17 mouse cellular contexts compared by ENCODE assay signal in the genomic region with DNA sequence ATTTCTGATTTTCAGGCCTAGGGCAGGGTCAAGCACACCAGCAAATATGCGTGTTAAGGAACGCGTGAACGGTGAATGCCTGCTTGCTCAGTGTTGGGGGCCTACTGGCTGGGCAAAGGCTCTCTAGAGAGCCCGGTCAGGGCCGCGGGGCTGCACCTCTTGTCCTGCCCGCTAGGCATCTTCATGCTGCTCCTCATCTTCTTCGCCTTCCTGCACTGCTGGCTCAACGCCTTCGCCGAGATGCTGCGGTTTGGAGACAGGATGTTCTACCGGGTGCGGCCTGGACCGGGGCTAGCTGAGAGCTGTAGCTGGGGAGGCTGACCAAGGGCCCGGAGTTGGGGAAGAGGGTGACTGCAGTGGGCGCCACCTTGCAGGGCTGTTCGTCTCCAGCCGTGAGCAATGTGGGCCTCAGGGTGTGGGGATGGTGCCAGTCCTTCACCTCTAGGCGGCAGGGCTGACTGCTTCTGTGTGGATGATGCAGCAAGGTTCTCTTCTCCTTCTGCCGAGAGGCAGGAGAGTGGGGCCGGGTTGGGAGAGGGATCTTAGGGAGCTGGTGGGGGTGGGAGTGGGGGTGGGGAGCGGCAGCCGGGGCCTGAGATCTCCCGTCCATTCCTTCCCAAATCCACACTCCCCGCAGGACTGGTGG. TPM values are rescaled to one million over a fixed set of nuclear protein-coding genes. Genes with fewer than 3 reads are reported as not detected.
DNase-seq lines count a peak whose midpoint lies in the region; ATAC-seq lines count a peak whose summit lies in the region.
"Had no signal": no experiment of that assay in that cellular context is flagged by ENCODE, and none has a peak within 500 bp of the region (broad histone marks: within the 10 kb centered on the region; RNA-seq: fewer than 3 reads in every experiment).

No protein-coding gene starts in this region.

- ATAC-seq in CD4-positive, CD25-positive, alpha-beta regulatory T cell, adult 4 months = no peak
- 0 out of 2 replicates have a peak, but pooled peaks have one; percentile 12 for ATAC-seq in megakaryocyte progenitor cell, adult 5-6 weeks (replicated peaks; ENCODE audit: poor library complexity)
- no peak for ATAC-seq in monocyte, adult 5-6 weeks (replicated peaks; ENCODE audit: insufficient number of reproducible peaks, low FRiP score, low TSS enrichment, poor library complexity, severe bottlenecking)
- ATAC-seq: inflammation-experienced regulatory T-cells, adult 6 months had no signal

- DNase-seq in CD4-positive, CD25-positive, alpha-beta regulatory T cell, adult 2 months (ENCODE audit: low read depth, low spot score) = peak; percentile 31
- DNase-seq in CD4-positive helper T cell, adult 2 months (ENCODE audit: low read depth, low spot score) = peak; percentile 27
- peak; percentile 66 for DNase-seq in ZHBTc4 (ENCODE audit: low read depth, low spot score)
- DNase-seq in right cerebral cortex, postnatal 4 days = no peak
- no peak for DNase-seq in gastrocnemius, postnatal 4 days (ENCODE audit: low spot score in 2 of 2)
- DNase-seq: cerebellum, adult 8-10 months; gastrocnemius, adult 2 months; kidney, adult 2 months; lung, adult 18-20 months; lung, postnatal 14 days; spleen, adult 18-20 months had no signal

RNA-seq across cellular contexts. Expression of a gene that starts 10.2 kb away (rescaled TPM):
- polyA plus RNA-seq in CD4-positive, CD25-positive, alpha-beta regulatory T cell, adult 4 months (2017; shearing (Covaris generic)) = 1 to 10 TPM in 1 of 2 experiments, under 1 TPM in 1; 0.69 to 1.0 TPM
- total RNA-seq in megakaryocyte progenitor cell, adult 5-6 weeks (2015) = 0.73 and 1.9 TPM in 2 replicates
- total RNA-seq in megakaryocyte progenitor cell, adult 5-6 weeks (2017) = 1.2 and 3.3 TPM in 2 replicates
- under 1 TPM; 0.18 to 0.39 TPM for total RNA-seq in gastrocnemius, postnatal 4 days (2021)
- 6.2 to 25.0 TPM (median 10.2 TPM) in 3 replicates for total RNA-seq in monocyte, adult 5-6 weeks (2017)
- total RNA-seq: layer of hippocampus, postnatal 10 days had no signal
- polyA plus RNA-seq: embryonic facial prominence, embryonic 11.5 days had no signal

RNA-seq across cellular contexts. Expression of a gene that starts 16.4 kb away (rescaled TPM):
- polyA plus RNA-seq in CD4-positive, CD25-positive, alpha-beta regulatory T cell, adult 4 months (2017; shearing (Covaris generic)) = under 1 TPM in 1 of 2 experiments, not detected in 1; 0.60 TPM
- total RNA-seq in megakaryocyte progenitor cell, adult 5-6 weeks (2015) = not detected in 2 replicates
- total RNA-seq in megakaryocyte progenitor cell, adult 5-6 weeks (2017) = not detected in 2 replicates
- 10 to 100 TPM; 80.3 to 91.9 TPM for total RNA-seq in gastrocnemius, postnatal 4 days (2021)
- total RNA-seq in monocyte, adult 5-6 weeks (2017) = 0.38 to 1.4 TPM (median 0.68 TPM) in 3 replicates
- polyA plus RNA-seq: embryonic facial prominence, embryonic 11.5 days had no signal

RNA-seq across cellular contexts. Expression of a gene that starts 24.5 kb away (rescaled TPM):
- polyA plus RNA-seq in CD4-positive, CD25-positive, alpha-beta regulatory T cell, adult 4 months (2017; shearing (Covaris generic)) = 10 to 100 TPM; 28.8 to 65.3 TPM
- 2.9 and 3.2 TPM in 2 replicates for total RNA-seq in megakaryocyte progenitor cell, adult 5-6 weeks (2015)
- total RNA-seq in megakaryocyte progenitor cell, adult 5-6 weeks (2017) = 11.5 and 17.9 TPM in 2 replicates
- 10 to 100 TPM; 21.1 to 26.7 TPM for total RNA-seq in gastrocnemius, postnatal 4 days (2021)
- 49.3 to 56.3 TPM (median 49.3 TPM) in 3 replicates for total RNA-seq in monocyte, adult 5-6 weeks (2017)

RNA-seq across cellular contexts. Expression of a gene that starts 42.5 kb away (rescaled TPM):
- 10 to 100 TPM; 27.6 to 28.2 TPM for polyA plus RNA-seq in CD4-positive, CD25-positive, alpha-beta regulatory T cell, adult 4 months (2017; shearing (Covaris generic))
- total RNA-seq in megakaryocyte progenitor cell, adult 5-6 weeks (2015) = 19.7 and 28.7 TPM in 2 replicates
- 28.3 and 29.5 TPM in 2 replicates for total RNA-seq in megakaryocyte progenitor cell, adult 5-6 weeks (2017)
- 10 to 100 TPM; 56.8 to 66.8 TPM for total RNA-seq in gastrocnemius, postnatal 4 days (2021)
- total RNA-seq in monocyte, adult 5-6 weeks (2017) = 58.9 to 62.9 TPM (median 60.3 TPM) in 3 replicates

RNA-seq across cellular contexts. Expression of a gene that starts 44.0 kb away (rescaled TPM):
- polyA plus RNA-seq in CD4-positive, CD25-positive, alpha-beta regulatory T cell, adult 4 months (2017; shearing (Covaris generic)) = 10 to 100 TPM; 10.7 to 16.9 TPM
- total RNA-seq in megakaryocyte progenitor cell, adult 5-6 weeks (2015) = 6.3 and 10.2 TPM in 2 replicates
- total RNA-seq in megakaryocyte progenitor cell, adult 5-6 weeks (2017) = 6.4 and 8.1 TPM in 2 replicates
- total RNA-seq in gastrocnemius, postnatal 4 days (2021) = 10 to 100 TPM; 41.0 to 43.5 TPM
- 4.1 to 11.2 TPM (median 8.1 TPM) in 3 replicates for total RNA-seq in monocyte, adult 5-6 weeks (2017)

Comparison
In these comparisons a context has a peak if more than half of its experiments do, and no peak if none do; other contexts are left out.
1. DNase-seq: peak in CD4-positive, CD25-positive, alpha-beta regulatory T cell, adult 2 months (single experiment), CD4-positive helper T cell, adult 2 months (single experiment) and ZHBTc4 (single experiment); none in right cerebral cortex, postnatal 4 days (single experiment) and gastrocnemius, postnatal 4 days (0 of 2).
2. RNA of a gene that starts 16.4 kb away (total RNA-seq): 80.3 to 91.9 TPM in gastrocnemius, postnatal 4 days; 0.38 to 1.4 TPM in monocyte, adult 5-6 weeks and not detected in megakaryocyte progenitor cell, adult 5-6 weeks; every median in the first group is over 10 times any median in the second.